Mouse (Mus musculus): Measurements from ENCODE around the gene Eng. TPM values are rescaled to one million over a fixed set of nuclear protein-coding genes. Genes with fewer than 3 reads are reported as not detected.

The Eng gene
- polyA plus RNA-seq, 1 experiment from 2014 or later = 148 TPM

GRCm38 (mm10) chr2:32671147-32671546 lies 24.8 kb downstream of the Eng start:
- H3K36me3 ChIP-seq (ENCODE audit: control insufficient read depth, insufficient read depth, low read length) = peaks cover 73% of the 10 kb centered on the region
- H3K9me3 ChIP-seq (ENCODE audit: control insufficient read depth, low read length) = no peaks in the 10 kb centered on the region
- ATAC-seq (ENCODE audit: insufficient number of reproducible peaks, insufficient read depth, low FRiP score, low read depth) = no peak
- H3K4me2 ChIP-seq (ENCODE audit: low read length) = no peak overlapping the region
- peaks cover 19 to 23% of the 10 kb centered on the region in 2 experiments for H3K4me1 ChIP-seq (ENCODE audit: control insufficient read depth in 2 of 2, insufficient read depth in 2 of 2, low read length in 2 of 2)
- 84% methylated on average over 9 of the region's 9 CpGs for WGBS
- no peak overlapping the region for H3K4me3 ChIP-seq (ENCODE audit: control insufficient read depth in 1 of 2, insufficient read depth in 1 of 2, low read depth in 1 of 2, low read length in 2 of 2)
- no peak overlapping the region for H3K27ac ChIP-seq (replicated peaks in 1 of 2; ENCODE audit: control insufficient read depth in 1 of 2, insufficient read depth in 1 of 2, low read depth in 2 of 2, low read length in 2 of 2)
- H3K9ac ChIP-seq (ENCODE audit: low read length) = no peak overlapping the region
- H3K27me3 ChIP-seq (ENCODE audit: control insufficient read depth, insufficient read depth, low read length) = no peaks in the 10 kb centered on the region

GRCm38 (mm10) chr2:32671907-32672595 lies 25.7 kb downstream of the Eng start:
- peaks cover 79% of the 10 kb centered on the region for H3K36me3 ChIP-seq (ENCODE audit: control insufficient read depth, insufficient read depth, low read length)
- ATAC-seq (ENCODE audit: insufficient number of reproducible peaks, insufficient read depth, low FRiP score, low read depth) = no peak
- peaks cover 19 to 21% of the 10 kb centered on the region in 2 experiments for H3K4me1 ChIP-seq (ENCODE audit: control insufficient read depth in 2 of 2, insufficient read depth in 2 of 2, low read length in 2 of 2)
- 54% methylated on average over 9 of the region's 9 CpGs for WGBS
- no peak overlapping the region for H3K4me3 ChIP-seq (ENCODE audit: control insufficient read depth in 1 of 2, insufficient read depth in 1 of 2, low read depth in 1 of 2, low read length in 2 of 2)
- peak overlapping the region in 1 of 2 experiments; percentile 4; a peak in 1 of 4 replicates for H3K27ac ChIP-seq (replicated peaks in 1 of 2; ENCODE audit: control insufficient read depth in 1 of 2, insufficient read depth in 1 of 2, low read depth in 2 of 2, low read length in 2 of 2)
- H3K9me3 ChIP-seq (ENCODE audit: control insufficient read depth, low read length) = peaks cover 3% of the 10 kb centered on the region; the same call in 1 of the 2 replicates
- no peak overlapping the region for H3K9ac ChIP-seq (ENCODE audit: low read length)
- no peak overlapping the region for H3K4me2 ChIP-seq (ENCODE audit: low read length)
- no peaks in the 10 kb centered on the region for H3K27me3 ChIP-seq (ENCODE audit: control insufficient read depth, insufficient read depth, low read length)

- no peak overlapping the region for H3K27ac ChIP-seq (replicated peaks in 1 of 2; ENCODE audit: control insufficient read depth in 1 of 2, insufficient read depth in 1 of 2, low read depth in 2 of 2, low read length in 2 of 2)
- H3K4me2 ChIP-seq (ENCODE audit: low read length) = no peak overlapping the region
- peaks cover 12% of the 10 kb centered on the region in 2 experiments for H3K4me1 ChIP-seq (ENCODE audit: control insufficient read depth in 2 of 2, insufficient read depth in 2 of 2, low read length in 2 of 2)
- WGBS = 70% methylated on average over 16 of the region's 16 CpGs
- peaks cover 3% of the 10 kb centered on the region; the same call in 1 of the 2 replicates for H3K9me3 ChIP-seq (ENCODE audit: control insufficient read depth, low read length)
- no peak overlapping the region for H3K9ac ChIP-seq (ENCODE audit: low read length)
- no peak overlapping the region for H3K4me3 ChIP-seq (ENCODE audit: control insufficient read depth in 1 of 2, insufficient read depth in 1 of 2, low read depth in 1 of 2, low read length in 2 of 2)
- ATAC-seq (ENCODE audit: insufficient number of reproducible peaks, insufficient read depth, low FRiP score, low read depth) = no peak
- no peaks in the 10 kb centered on the region for H3K27me3 ChIP-seq (ENCODE audit: control insufficient read depth, insufficient read depth, low read length)
- H3K36me3 ChIP-seq (ENCODE audit: control insufficient read depth, insufficient read depth, low read length) = peaks cover 92% of the 10 kb centered on the region
These were observed 27.0 kb downstream of the Eng start for GRCm38 (mm10) chr2:32673176-32673917.

GRCm38 (mm10) chr2:32676821-32677220 lies 30.4 kb downstream of the Eng start:
- peaks cover 96% of the 10 kb centered on the region for H3K36me3 ChIP-seq (ENCODE audit: control insufficient read depth, insufficient read depth, low read length)
- 87% methylated on average over 3 of the region's 3 CpGs for WGBS

GRCm38 (mm10) chr2:32677683-32678082 lies 31.3 kb downstream of the Eng start:
- Histone ChIP-seq H3K4me3 (ENCODE audit: control insufficient read depth in 1 of 2, insufficient read depth in 1 of 2, low read depth in 1 of 2, low read length in 2 of 2) (no peak overlapping the region), H3K4me1 (ENCODE audit: control insufficient read depth in 2 of 2, insufficient read depth in 2 of 2, low read length in 2 of 2) (peaks cover 16 to 29% of the 10 kb centered on the region in 2 experiments), H3K4me2 (ENCODE audit: low read length) (no peak overlapping the region), H3K9ac (ENCODE audit: low read length) (no peak overlapping the region), H3K36me3 (ENCODE audit: control insufficient read depth, insufficient read depth, low read length) (peaks cover 96% of the 10 kb centered on the region), H3K9me3 (ENCODE audit: control insufficient read depth, low read length) (peaks cover 3% of the 10 kb centered on the region; the same call in 1 of the 2 replicates), H3K27ac (replicated peaks in 1 of 2; ENCODE audit: control insufficient read depth in 1 of 2, insufficient read depth in 1 of 2, low read depth in 2 of 2, low read length in 2 of 2) (no peak overlapping the region), H3K27me3 (ENCODE audit: control insufficient read depth, insufficient read depth, low read length) (no peaks in the 10 kb centered on the region)
- ATAC-seq (ENCODE audit: insufficient number of reproducible peaks, insufficient read depth, low FRiP score, low read depth) = no peak
- 85% methylated on average over 7 of the region's 7 CpGs for WGBS

More at GRCm38 (mm10) chr2:32676821-32677220, 30.4 kb downstream of the Eng start:
- no peak overlapping the region for H3K9ac ChIP-seq (ENCODE audit: low read length)
- H3K4me1 ChIP-seq (ENCODE audit: control insufficient read depth in 2 of 2, insufficient read depth in 2 of 2, low read length in 2 of 2) = peaks cover 19 to 29% of the 10 kb centered on the region in 2 experiments
- H3K4me3 ChIP-seq (ENCODE audit: control insufficient read depth in 1 of 2, insufficient read depth in 1 of 2, low read depth in 1 of 2, low read length in 2 of 2) = no peak overlapping the region
- no peak overlapping the region for H3K4me2 ChIP-seq (ENCODE audit: low read length)
- peaks cover 3% of the 10 kb centered on the region; the same call in 1 of the 2 replicates for H3K9me3 ChIP-seq (ENCODE audit: control insufficient read depth, low read length)
- no peak overlapping the region for H3K27ac ChIP-seq (replicated peaks in 1 of 2; ENCODE audit: control insufficient read depth in 1 of 2, insufficient read depth in 1 of 2, low read depth in 2 of 2, low read length in 2 of 2)
- H3K27me3 ChIP-seq (ENCODE audit: control insufficient read depth, insufficient read depth, low read length) = no peaks in the 10 kb centered on the region
- no peak for ATAC-seq (ENCODE audit: insufficient number of reproducible peaks, insufficient read depth, low FRiP score, low read depth)

- H3K9me3 ChIP-seq (ENCODE audit: control insufficient read depth, low read length) = peaks cover 3% of the 10 kb centered on the region; the same call in 1 of the 2 replicates
- H3K27ac ChIP-seq (replicated peaks in 1 of 2; ENCODE audit: control insufficient read depth in 1 of 2, insufficient read depth in 1 of 2, low read depth in 2 of 2, low read length in 2 of 2) = peak overlapping the region; percentile 71 to 76
- ATAC-seq (ENCODE audit: insufficient number of reproducible peaks, insufficient read depth, low FRiP score, low read depth) = peak; percentile 52; the same call in 1 of the 2 replicates
- no peak overlapping the region for H3K4me3 ChIP-seq (ENCODE audit: control insufficient read depth in 1 of 2, insufficient read depth in 1 of 2, low read depth in 1 of 2, low read length in 2 of 2)
- peak overlapping the region; percentile 38 for H3K9ac ChIP-seq (ENCODE audit: low read length)
- H3K27me3 ChIP-seq (ENCODE audit: control insufficient read depth, insufficient read depth, low read length) = no peaks in the 10 kb centered on the region
- H3K4me2 ChIP-seq (ENCODE audit: low read length) = no peak overlapping the region; the same call in 1 of the 2 replicates
- H3K4me1 ChIP-seq (ENCODE audit: control insufficient read depth in 2 of 2, insufficient read depth in 2 of 2, low read length in 2 of 2) = peaks cover 7 to 22% of the 10 kb centered on the region in 2 experiments
- peaks cover 96% of the 10 kb centered on the region for H3K36me3 ChIP-seq (ENCODE audit: control insufficient read depth, insufficient read depth, low read length)
- WGBS = 12% methylated on average over 7 of the region's 7 CpGs
These were observed 33.7 kb downstream of the Eng start for GRCm38 (mm10) chr2:32680051-32680451.

GRCm38 (mm10) chr2:32680961-32681650 lies 34.7 kb downstream of the Eng start:
- Histone ChIP-seq H3K36me3 (ENCODE audit: control insufficient read depth, insufficient read depth, low read length) (peaks cover 96% of the 10 kb centered on the region), H3K9me3 (ENCODE audit: control insufficient read depth, low read length) (peaks cover 3% of the 10 kb centered on the region; the same call in 1 of the 2 replicates), H3K4me3 (ENCODE audit: control insufficient read depth in 1 of 2, insufficient read depth in 1 of 2, low read depth in 1 of 2, low read length in 2 of 2) (no peak overlapping the region), H3K9ac (ENCODE audit: low read length) (no peak overlapping the region), H3K27me3 (ENCODE audit: control insufficient read depth, insufficient read depth, low read length) (no peaks in the 10 kb centered on the region), H3K4me2 (ENCODE audit: low read length) (no peak overlapping the region), H3K27ac (replicated peaks in 1 of 2; ENCODE audit: control insufficient read depth in 1 of 2, insufficient read depth in 1 of 2, low read depth in 2 of 2, low read length in 2 of 2) (peak overlapping the region in 1 of 2 experiments; percentile 76; a peak in 1 of 4 replicates), H3K4me1 (ENCODE audit: control insufficient read depth in 2 of 2, insufficient read depth in 2 of 2, low read length in 2 of 2) (peaks cover 7 to 22% of the 10 kb centered on the region in 2 experiments)
- WGBS = 85% methylated on average over 19 of the region's 19 CpGs
- ATAC-seq (ENCODE audit: insufficient number of reproducible peaks, insufficient read depth, low FRiP score, low read depth) = no peak

Data from heart, embryonic 14.5 days (tissue).